Mouse (Mus musculus) heart, embryonic 12.5 days (tissue): ENCODE measurements at regions not wholly inside any gene's neighbourhood (a gene's known extent, or its start where the extent isn't known, plus 50 kb on each side); places are given as distances from the start of the nearest gene placed in this dataset.

Experiments used
- ATAC-seq: fragments of 200-750 bp; cut with Nextera tagmentation; 2 replicates; pipeline ENCODE4 v1.8.0; 2017; ENCODE audit warnings: moderate TSS enrichment, moderate library complexity; ENCODE audit not compliant: insufficient number of reproducible peaks, low FRiP score
- H3K27ac ChIP-seq: fragments of 300-500 bp; sonication (generic); 2 replicates; pipeline ENCODE4 v1.5.1; 2016; ENCODE audit warnings: mild to moderate bottlenecking, moderate library complexity; ENCODE audit not compliant: poor library complexity, severe bottlenecking
- H3K27me3 ChIP-seq: fragments of 300-500 bp; sonication (generic); replicated peaks from 2 replicates; pipeline ENCODE4 v1.6.1; 2016; ENCODE audit warnings: mild to moderate bottlenecking, moderate library complexity
- H3K36me3 ChIP-seq: fragments of 300-500 bp; sonication (generic); 2 replicates; pipeline ENCODE4 v1.6.1; 2016; ENCODE audit warnings: mild to moderate bottlenecking, moderate library complexity
- H3K4me1 ChIP-seq: fragments of 300-500 bp; sonication (generic); replicated peaks from 2 replicates; pipeline ENCODE4 v1.6.1; 2016; ENCODE audit warnings: mild to moderate bottlenecking
- H3K4me2 ChIP-seq: fragments of 300-500 bp; sonication (generic); 2 replicates; pipeline ENCODE4 v1.6.1; 2016; ENCODE audit warnings: mild to moderate bottlenecking, moderate library complexity
- H3K4me3 ChIP-seq: fragments of 300-500 bp; sonication (generic); 2 replicates; pipeline ENCODE4 v1.5.1; 2016; ENCODE audit warnings: mild to moderate bottlenecking
- H3K9ac ChIP-seq: fragments of 300-500 bp; sonication (generic); 2 replicates; pipeline ENCODE4 v1.6.1; 2016; ENCODE audit warnings: mild to moderate bottlenecking, moderate library complexity
- H3K9me3 ChIP-seq: fragments of 300-500 bp; sonication (generic); replicated peaks from 2 replicates; pipeline ENCODE4 v1.6.1; 2016; ENCODE audit warnings: mild to moderate bottlenecking, moderate library complexity
- WGBS: fragments of 180-500 bp; shearing (Covaris S2); methylation state at CpG from one replicate; pipeline ENCODE4 v1.1.7; 2016; 5-methylcytosine and 5-hydroxymethylcytosine counted together

- Histone ChIP-seq H3K36me3 (no peaks in the 10 kb centered on the region), H3K27ac (no peak overlapping the region), H3K9ac (no peak overlapping the region), H3K4me2 (no peak overlapping the region), H3K4me3 (no peak overlapping the region), H3K9me3 (no peaks in the 10 kb centered on the region), H3K27me3 (no peaks in the 10 kb centered on the region; the same call in 1 of the 2 replicates), H3K4me1 (peaks cover 2% of the 10 kb centered on the region)
- 77% methylated on average over 6 of the region's 6 CpGs for WGBS
- no peak for ATAC-seq
Measured at GRCm38 (mm10) chr1:91630871-91631410, 90.6 kb downstream of the Asb1 start.

- Histone ChIP-seq H3K4me2 (no peak overlapping the region), H3K9me3 (no peaks in the 10 kb centered on the region), H3K27ac (no peak overlapping the region), H3K4me3 (no peak overlapping the region), H3K4me1 (no peaks in the 10 kb centered on the region), H3K36me3 (no peaks in the 10 kb centered on the region), H3K27me3 (peaks cover 3% of the 10 kb centered on the region; the same call in 1 of the 2 replicates), H3K9ac (no peak overlapping the region)
- ATAC-seq = no peak
- WGBS = 85% methylated on average over 15 of the region's 15 CpGs
Measured at GRCm38 (mm10) chr1:91632906-91633493, 92.7 kb downstream of the Asb1 start.

DNA sequence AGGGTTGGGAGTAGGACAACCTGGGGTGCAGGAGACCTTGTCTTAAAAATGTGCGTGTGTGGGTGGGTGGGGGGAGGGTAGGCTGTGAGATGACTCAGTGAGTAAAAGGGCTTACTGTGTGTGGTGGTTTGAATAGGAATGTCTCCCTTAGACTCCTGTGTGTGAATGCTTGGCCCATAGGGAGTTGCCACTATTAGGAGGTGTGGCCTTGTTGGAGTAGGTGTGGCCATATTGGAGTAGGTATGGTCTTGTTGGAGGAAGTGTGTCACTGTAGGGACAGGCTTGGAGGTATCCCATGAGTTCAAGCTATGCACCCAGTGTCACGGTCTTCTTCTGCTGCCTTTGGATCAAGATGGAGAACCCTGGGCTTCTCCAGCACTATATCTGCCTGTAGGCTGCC lies 96.2 kb downstream of the Asb1 start:
- ATAC-seq = no peak
- Histone ChIP-seq H3K4me2 (no peak overlapping the region), H3K27ac (no peak overlapping the region), H3K9me3 (no peaks in the 10 kb centered on the region), H3K9ac (no peak overlapping the region), H3K36me3 (no peaks in the 10 kb centered on the region), H3K4me1 (no peaks in the 10 kb centered on the region), H3K4me3 (no peak overlapping the region), H3K27me3 (0 out of 2 replicates have a peak, but pooled peaks cover 5% of the 10 kb centered on the region)
- 82% methylated on average over 2 of the region's 2 CpGs for WGBS

- no peak for ATAC-seq
- Histone ChIP-seq H3K27ac (no peak overlapping the region), H3K36me3 (no peaks in the 10 kb centered on the region), H3K4me2 (no peak overlapping the region), H3K4me3 (no peak overlapping the region), H3K27me3 (0 out of 2 replicates have a peak, but pooled peaks cover 5% of the 10 kb centered on the region), H3K9ac (no peak overlapping the region), H3K4me1 (no peaks in the 10 kb centered on the region), H3K9me3 (no peaks in the 10 kb centered on the region)
- WGBS = 55% methylated on average over 5 of the region's 5 CpGs
Measured at GRCm38 (mm10) chr1:91640551-91640950, 100.2 kb downstream of the Asb1 start.

GRCm38 (mm10) chr1:91658991-91659441 lies 118.7 kb downstream of the Asb1 start:
- H3K27me3 ChIP-seq = 0 out of 2 replicates have a peak, but pooled peaks cover 4% of the 10 kb centered on the region
- no peaks in the 10 kb centered on the region for H3K4me1 ChIP-seq
- no peaks in the 10 kb centered on the region for H3K9me3 ChIP-seq
- no peak for ATAC-seq
- no peaks in the 10 kb centered on the region for H3K36me3 ChIP-seq
- no peak overlapping the region for H3K9ac ChIP-seq
- no peak overlapping the region for H3K4me2 ChIP-seq
- WGBS = 88% methylated on average over 15 of the region's 15 CpGs
- H3K4me3 ChIP-seq = no peak overlapping the region
- H3K27ac ChIP-seq = no peak overlapping the region

GRCm38 (mm10) chr1:91659486-91659885 lies 119.1 kb downstream of the Asb1 start:
- ATAC-seq = no peak
- H3K4me1 ChIP-seq = no peaks in the 10 kb centered on the region
- no peak overlapping the region for H3K27ac ChIP-seq
- H3K27me3 ChIP-seq = 0 out of 2 replicates have a peak, but pooled peaks cover 4% of the 10 kb centered on the region
- H3K4me2 ChIP-seq = no peak overlapping the region
- no peaks in the 10 kb centered on the region for H3K9me3 ChIP-seq
- H3K36me3 ChIP-seq = no peaks in the 10 kb centered on the region
- no peak overlapping the region for H3K4me3 ChIP-seq
- WGBS = 79% methylated on average over 8 of the region's 8 CpGs
- no peak overlapping the region for H3K9ac ChIP-seq

GRCm38 (mm10) chr1:91663289-91663688 lies 122.9 kb downstream of the Asb1 start:
- Histone ChIP-seq H3K9ac (no peak overlapping the region), H3K4me2 (no peak overlapping the region), H3K9me3 (no peaks in the 10 kb centered on the region), H3K36me3 (no peaks in the 10 kb centered on the region), H3K27me3 (0 out of 2 replicates have a peak, but pooled peaks cover 4% of the 10 kb centered on the region), H3K4me3 (no peak overlapping the region), H3K4me1 (peaks cover under 1% of the 10 kb centered on the region; the same call in 1 of the 2 replicates), H3K27ac (no peak overlapping the region)
- 76% methylated on average over 2 of the region's 2 CpGs for WGBS
- no peak for ATAC-seq

DNA sequence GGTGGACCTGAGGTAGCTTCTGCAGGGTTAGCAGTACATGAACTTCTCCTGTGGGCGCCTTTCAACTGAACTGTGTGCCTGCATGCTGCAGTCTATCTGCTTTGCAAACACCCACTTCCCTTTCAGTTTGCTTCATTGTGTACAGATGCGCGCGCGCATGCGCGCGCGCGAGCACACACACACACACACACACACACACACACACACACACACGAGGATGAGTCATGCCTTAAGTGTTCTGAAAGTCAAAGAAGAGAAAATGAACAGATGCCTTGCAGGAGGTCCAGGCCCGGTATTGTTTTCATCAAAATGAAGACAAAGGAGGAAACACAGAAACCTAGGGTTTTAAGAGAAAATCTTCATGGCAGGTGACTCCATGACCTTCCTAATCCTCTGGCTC lies 124.3 kb downstream of the Asb1 start:
- 81% methylated on average over 12 of the region's 12 CpGs for whole genome bisulfite sequencing
- Histone ChIP-seq H3K4me3 (no peak overlapping the region), H3K4me1 (peaks cover 3% of the 10 kb centered on the region; the same call in 1 of the 2 replicates), H3K9ac (no peak overlapping the region), H3K9me3 (no peaks in the 10 kb centered on the region), H3K4me2 (no peak overlapping the region), H3K27me3 (no peaks in the 10 kb centered on the region), H3K36me3 (no peaks in the 10 kb centered on the region), H3K27ac (no peak overlapping the region)
- ATAC-seq = no peak

- Histone ChIP-seq H3K4me1 (peaks cover 9% of the 10 kb centered on the region; the same call in 1 of the 2 replicates), H3K27me3 (no peaks in the 10 kb centered on the region), H3K4me3 (no peak overlapping the region), H3K9ac (no peak overlapping the region), H3K36me3 (no peaks in the 10 kb centered on the region), H3K9me3 (no peaks in the 10 kb centered on the region), H3K4me2 (no peak overlapping the region), H3K27ac (no peak overlapping the region)
- WGBS = 56% methylated on average over 6 of the region's 6 CpGs
- no peak for ATAC-seq
Measured at GRCm38 (mm10) chr1:91668530-91668929, 128.2 kb downstream of the Asb1 start.

GRCm38 (mm10) chr1:91670980-91671379 lies 130.3 kb upstream of the Twist2 start:
- WGBS = 61% methylated on average over 13 of the region's 13 CpGs
- Histone ChIP-seq H3K4me2 (no peak overlapping the region), H3K27me3 (no peaks in the 10 kb centered on the region), H3K27ac (no peak overlapping the region), H3K4me1 (peaks cover 9% of the 10 kb centered on the region; the same call in 1 of the 2 replicates), H3K36me3 (no peaks in the 10 kb centered on the region), H3K9me3 (no peaks in the 10 kb centered on the region), H3K4me3 (no peak overlapping the region), H3K9ac (no peak overlapping the region)
- ATAC-seq = no peak

- 78% methylated on average over 6 of the region's 6 CpGs for WGBS
- Histone ChIP-seq H3K36me3 (no peaks in the 10 kb centered on the region), H3K4me2 (no peak overlapping the region), H3K4me1 (0 out of 2 replicates have a peak, but pooled peaks cover 6% of the 10 kb centered on the region), H3K4me3 (no peak overlapping the region), H3K27ac (no peak overlapping the region), H3K9me3 (no peaks in the 10 kb centered on the region), H3K9ac (no peak overlapping the region), H3K27me3 (no peaks in the 10 kb centered on the region)
- no peak for ATAC-seq
Measured at GRCm38 (mm10) chr1:91674082-91674655, 127.1 kb upstream of the Twist2 start.
